Comparison of ENCODE assay signal across 20 mouse cellular contexts in genomic region chr17:70967646-70968045, GRCm38 (mm10). TPM values are rescaled to one million over a fixed set of nuclear protein-coding genes. Genes with fewer than 3 reads are reported as not detected.
DNase-seq lines count a peak whose midpoint lies in the region; ATAC-seq and TF ChIP-seq lines count a peak whose summit lies in the region.
"Had no signal": no experiment of that assay in that cellular context is flagged by ENCODE, and none has a peak within 500 bp of the region (broad histone marks: within the 10 kb centered on the region; RNA-seq: fewer than 3 reads in every experiment).

No protein-coding gene starts in this region.

- no peaks in the 10 kb centered on the region for H3K79me2 ChIP-seq in liver, adult 2 months (ENCODE audit: control insufficient read depth, insufficient read depth, low read length)
- no peaks in the 10 kb centered on the region for H3K79me2 ChIP-seq in CH12.LX (replicated peaks; ENCODE audit: control insufficient read depth, extremely low read depth, insufficient read depth, poor library complexity, severe bottlenecking)

- no peak for DNase-seq in embryonic facial prominence, embryonic 10.5 days (ENCODE audit: low spot score)
- peak; percentile 36 for DNase-seq in liver, adult 2 months (ENCODE audit: extremely low read depth, low read depth, low spot score)
- no peak for DNase-seq in CH12.LX (ENCODE audit: extremely low read depth)
- no peak for DNase-seq in c-Kit-positive CD71-positive TER-119-positive erythroid progenitor cells, embryonic 14.5 days (ENCODE audit: low spot score)
- no peak for DNase-seq in embryo, embryonic 10.5 days (ENCODE audit: low spot score)
- DNase-seq: adrenal gland, postnatal 14 days; cerebellum, adult 2 months; gastrocnemius, postnatal 25 days; heart, postnatal 36 days; liver, postnatal 0 days; right cerebral cortex, adult 18-20 months; thymus, postnatal 25 days had no signal

- no peak overlapping the region for H3K4me3 ChIP-seq in embryonic facial prominence, embryonic 12.5 days
- no peak overlapping the region for H3K4me3 ChIP-seq in embryonic facial prominence, embryonic 10.5 days
- H3K4me3 ChIP-seq in liver, adult 2 months (ENCODE audit: insufficient read depth, low read depth, low read length), result no peak overlapping the region
- H3K4me3 ChIP-seq in liver, embryonic 12.5 days, result no peak overlapping the region
- no peak overlapping the region for H3K4me3 ChIP-seq in CH12.LX (replicated peaks in 1 of 3; ENCODE audit: low read depth in 2 of 3, low read length in 2 of 3, poor library complexity in 1 of 3)
- H3K4me3 ChIP-seq: midbrain, embryonic 10.5 days; stomach, embryonic 15.5 days had no signal

- 48% methylated on average over 12 of the region's 12 CpGs for WGBS in embryonic facial prominence, embryonic 12.5 days
- WGBS in embryonic facial prominence, embryonic 10.5 days, result 53% methylated on average over 12 of the region's 12 CpGs
- WGBS in liver, adult 2 months, result 71% methylated on average over 12 of the region's 12 CpGs
- 61% methylated on average over 12 of the region's 12 CpGs for WGBS in liver, embryonic 12.5 days (ENCODE audit: insufficient replicate concordance)

- no peak for TF ChIP-seq POLR2A in liver, adult 2 months (IDR thresholded peaks at IDR 0.05; ENCODE audit: extremely low read depth, insufficient read depth, low read length)
- TF ChIP-seq POLR2A in CH12.LX (IDR thresholded peaks at IDR 0.05; ENCODE audit: low read depth, low read length), result no peak

- no peaks in the 10 kb centered on the region for H3K9me3 ChIP-seq in embryonic facial prominence, embryonic 12.5 days
- no peaks in the 10 kb centered on the region for H3K9me3 ChIP-seq in embryonic facial prominence, embryonic 10.5 days
- no peaks in the 10 kb centered on the region for H3K9me3 ChIP-seq in liver, embryonic 12.5 days (replicated peaks)
- H3K9me3 ChIP-seq in CH12.LX (replicated peaks; ENCODE audit: low read length), result no peaks in the 10 kb centered on the region
- H3K9me3 ChIP-seq: stomach, embryonic 15.5 days had no signal

- H3K36me3 ChIP-seq in embryonic facial prominence, embryonic 12.5 days, result no peaks in the 10 kb centered on the region
- H3K36me3 ChIP-seq in embryonic facial prominence, embryonic 10.5 days (replicated peaks), result no peaks in the 10 kb centered on the region
- H3K36me3 ChIP-seq in liver, adult 2 months (ENCODE audit: control insufficient read depth, insufficient read depth, low read length), result no peaks in the 10 kb centered on the region
- H3K36me3 ChIP-seq in liver, embryonic 12.5 days, result no peaks in the 10 kb centered on the region
- no peaks in the 10 kb centered on the region for H3K36me3 ChIP-seq in CH12.LX (replicated peaks in 1 of 2; ENCODE audit: control insufficient read depth in 1 of 2, insufficient read depth in 1 of 2, low read length in 1 of 2)
- H3K36me3 ChIP-seq: midbrain, embryonic 10.5 days; stomach, embryonic 15.5 days had no signal

- no peak overlapping the region for H3K9ac ChIP-seq in embryonic facial prominence, embryonic 12.5 days
- H3K9ac ChIP-seq in liver, adult 2 months (ENCODE audit: low read depth, low read length), result no peak overlapping the region
- H3K9ac ChIP-seq in liver, embryonic 12.5 days, result no peak overlapping the region
- H3K9ac ChIP-seq in CH12.LX (ENCODE audit: insufficient read depth, low read depth), result no peak overlapping the region
- H3K9ac ChIP-seq: liver, postnatal 0 days; stomach, embryonic 15.5 days had no signal

- no peak for ATAC-seq in embryonic facial prominence, embryonic 12.5 days (ENCODE audit: insufficient number of reproducible peaks, insufficient read depth, low FRiP score, low TSS enrichment)
- no peak for ATAC-seq in liver, embryonic 12.5 days
- peak; percentile 51; the same call in 1 of the 2 replicates for ATAC-seq in megakaryocyte, adult 5-6 weeks (ENCODE audit: poor library complexity, severe bottlenecking)
- ATAC-seq: intestine, postnatal 0 days; liver, postnatal 0 days had no signal

- no peaks in the 10 kb centered on the region for H3K27me3 ChIP-seq in embryonic facial prominence, embryonic 12.5 days
- H3K27me3 ChIP-seq in embryonic facial prominence, embryonic 10.5 days (replicated peaks; ENCODE audit: low read depth, poor library complexity, severe bottlenecking), result no peaks in the 10 kb centered on the region
- no peaks in the 10 kb centered on the region for H3K27me3 ChIP-seq in liver, adult 2 months (ENCODE audit: control insufficient read depth, insufficient read depth, low read length)
- no peaks in the 10 kb centered on the region for H3K27me3 ChIP-seq in liver, embryonic 12.5 days (replicated peaks)
- H3K27me3 ChIP-seq in CH12.LX (replicated peaks), result no peaks in the 10 kb centered on the region
- H3K27me3 ChIP-seq: stomach, embryonic 15.5 days had no signal

- H3K4me2 ChIP-seq in embryonic facial prominence, embryonic 12.5 days (replicated peaks), result no peak overlapping the region
- no peak overlapping the region for H3K4me2 ChIP-seq in liver, embryonic 12.5 days
- peak overlapping the region; percentile 27 for H3K4me2 ChIP-seq in CH12.LX (ENCODE audit: insufficient read depth, low read depth, poor library complexity, severe bottlenecking)
- H3K4me2 ChIP-seq: heart, embryonic 11.5 days; stomach, embryonic 15.5 days had no signal

- no peak for TF ChIP-seq CTCF in liver, adult 2 months (IDR thresholded peaks at IDR 0.05; ENCODE audit: low read depth, low read length)
- no peak for TF ChIP-seq CTCF in CH12.LX (conservative IDR thresholded peaks at IDR 0.05 in 1 of 2, IDR thresholded peaks at IDR 0.05 in 1 of 2; ENCODE audit: low read depth in 2 of 2, low read length in 2 of 2)

- TF ChIP-seq EP300 in CH12.LX (IDR thresholded peaks at IDR 0.05; ENCODE audit: low read length), result no peak

- H3K27ac ChIP-seq in embryonic facial prominence, embryonic 12.5 days, result peak overlapping the region; percentile 30; the same call in 1 of the 2 replicates
- H3K27ac ChIP-seq in embryonic facial prominence, embryonic 10.5 days (replicated peaks), result no peak overlapping the region; the same call in 1 of the 2 replicates
- no peak overlapping the region for H3K27ac ChIP-seq in liver, adult 2 months (replicated peaks; ENCODE audit: insufficient read depth, low read depth, low read length)
- no peak overlapping the region for H3K27ac ChIP-seq in liver, embryonic 12.5 days
- H3K27ac ChIP-seq in CH12.LX (ENCODE audit: insufficient read depth, low read depth), result no peak overlapping the region
- H3K27ac ChIP-seq: kidney, postnatal 0 days; midbrain, embryonic 10.5 days; stomach, embryonic 15.5 days had no signal

- in situ Hi-C loops in CH12.LX (cut with MboI; ENCODE audit: low pct_ligation_motif_present, low pct_unique_long_range_greater_than_20kb, low sequenced_read_pairs), result loop anchor here (10.0 kb wide), 1 partner anchor 223 kb away; no protein-coding TSS in a partner anchor

- H3K4me1 ChIP-seq in embryonic facial prominence, embryonic 12.5 days, result peaks cover 8% of the 10 kb centered on the region
- H3K4me1 ChIP-seq in embryonic facial prominence, embryonic 10.5 days, result peaks cover 19% of the 10 kb centered on the region
- H3K4me1 ChIP-seq in liver, adult 2 months (ENCODE audit: control insufficient read depth, insufficient read depth, low read length), result no peaks in the 10 kb centered on the region
- H3K4me1 ChIP-seq in liver, embryonic 12.5 days, result no peaks in the 10 kb centered on the region
- peaks cover 8 to 36% of the 10 kb centered on the region in 2 experiments for H3K4me1 ChIP-seq in CH12.LX (ENCODE audit: control insufficient read depth in 1 of 2, insufficient read depth in 2 of 2)

- TF ChIP-seq RAD21 in CH12.LX (IDR thresholded peaks at IDR 0.05; ENCODE audit: low read depth, low read length), result no peak

- dilution Hi-C loops in CH12.LX (cut with MboI; ENCODE audit: extremely low pct_ligation_motif_present, extremely low pct_unique_long_range_greater_than_20kb, low sequenced_read_pairs), result no loop called here

TF ChIP-seq in CH12.LX, 34 proteins besides CTCF, POLR2A, EP300 and RAD21 (continues in another document):
- no peak for TF ChIP-seq JUND (conservative IDR thresholded peaks at IDR 0.05; ENCODE audit: low read depth, low read length)
- no peak for TF ChIP-seq MAFK (IDR thresholded peaks at IDR 0.05; ENCODE audit: insufficient replicate concordance, low read length)
- TF ChIP-seq NRF1 (IDR thresholded peaks at IDR 0.05; ENCODE audit: low read depth, low read length), result no peak
- TF ChIP-seq USF2 (conservative IDR thresholded peaks at IDR 0.05; ENCODE audit: low read depth, low read length), result no peak
- TF ChIP-seq CHD1 (IDR thresholded peaks at IDR 0.05; ENCODE audit: low read depth, low read length), result no peak
- no peak for TF ChIP-seq MYC (IDR thresholded peaks at IDR 0.05; ENCODE audit: low read depth, low read length)
- no peak for TF ChIP-seq UBTF (IDR thresholded peaks at IDR 0.05; ENCODE audit: low read depth, low read length)
- no peak for TF ChIP-seq KAT2A (IDR thresholded peaks at IDR 0.05; ENCODE audit: insufficient replicate concordance, low read length)
- TF ChIP-seq POLR2AphosphoS2 (IDR thresholded peaks at IDR 0.05; ENCODE audit: low read depth, low read length), result no peak
- TF ChIP-seq TCF12 (IDR thresholded peaks at IDR 0.05; ENCODE audit: low read depth, low read length), result no peak
- TF ChIP-seq ZNF384 (IDR thresholded peaks at IDR 0.05; ENCODE audit: low read depth, low read length), result no peak

RNA-seq across cellular contexts. Expression of gene Myom1, which starts 34.8 kb away (rescaled TPM):
- 7.2 and 7.5 TPM in 2 replicates for polyA plus RNA-seq in embryonic facial prominence, embryonic 12.5 days (2016; fragmentation: Nextera tagmentation; extraction: Ambion mirVana)
- polyA plus RNA-seq in embryonic facial prominence, embryonic 10.5 days (2016; fragmentation: Nextera tagmentation; extraction: Ambion mirVana), result 2.5 and 3.4 TPM in 2 replicates
- 1.5 and 3.2 TPM in 2 replicates for total RNA-seq in liver, adult 2 months (2014; rRNA removed)
- polyA plus RNA-seq in liver, adult 2 months (2012; rRNA removed), result 0.06 and 0.34 TPM in 2 replicates
- polyA plus RNA-seq in liver, embryonic 12.5 days (2016; fragmentation: Nextera tagmentation; extraction: Ambion mirVana), result 3.5 and 3.9 TPM in 2 replicates
- 0.42 and 0.55 TPM in 2 replicates for total RNA-seq in CH12.LX (2012; rRNA removed)
- 0.26 TPM in 2 replicates for total RNA-seq in CH12.LX (2014; rRNA removed)
- polyA plus RNA-seq in CH12.LX (2012; ENCODE audit: insufficient read length, low read depth), result 0.86 and 0.93 TPM in 2 replicates
- 0.07 and 0.11 TPM in 2 replicates for total RNA-seq in megakaryocyte, adult 5-6 weeks (2015)
- total RNA-seq in megakaryocyte, adult 5-6 weeks (2017), result 0.44 and 0.69 TPM in 2 replicates

RNA-seq across cellular contexts. Expression of gene Myl12a, which starts 35.0 kb away (rescaled TPM):
- polyA plus RNA-seq in embryonic facial prominence, embryonic 12.5 days (2016; fragmentation: Nextera tagmentation; extraction: Ambion mirVana), result 566 and 574 TPM in 2 replicates
- polyA plus RNA-seq in embryonic facial prominence, embryonic 10.5 days (2016; fragmentation: Nextera tagmentation; extraction: Ambion mirVana), result 439 and 451 TPM in 2 replicates
- total RNA-seq in liver, adult 2 months (2014; rRNA removed), result 49.7 and 65.4 TPM in 2 replicates
- 34.2 and 37.4 TPM in 2 replicates for polyA plus RNA-seq in liver, adult 2 months (2012; rRNA removed)
- polyA plus RNA-seq in liver, embryonic 12.5 days (2016; fragmentation: Nextera tagmentation; extraction: Ambion mirVana), result 292 TPM in 2 replicates
- 163 and 171 TPM in 2 replicates for total RNA-seq in CH12.LX (2012; rRNA removed)
- total RNA-seq in CH12.LX (2014; rRNA removed), result 246 and 279 TPM in 2 replicates
- polyA plus RNA-seq in CH12.LX (2012; ENCODE audit: insufficient read length, low read depth), result 280 and 285 TPM in 2 replicates
- 445 and 515 TPM in 2 replicates for total RNA-seq in megakaryocyte, adult 5-6 weeks (2015)
- 230 and 278 TPM in 2 replicates for total RNA-seq in megakaryocyte, adult 5-6 weeks (2017)
